Mouse (Mus musculus): Measurements from ENCODE around the gene Catsperz.
A peak's percentile ranks its signal among the peaks of the same experiment; 100 is the strongest.

The Catsperz gene

GRCm38 (mm10) chr19:6943709-6944108, 18.5 kb upstream of the Catsperz start:
- DNase-seq (ENCODE audit: low spot score) = no peak

GRCm38 (mm10) chr19:6942764-6943163, 17.6 kb upstream of the Catsperz start:
- DNase-seq (ENCODE audit: low spot score) = no peak

- DNase-seq (ENCODE audit: low spot score) = peak; percentile 75
Measured at GRCm38 (mm10) chr19:6942249-6942691, 17.1 kb upstream of the Catsperz start, which contains the start of gene Gpr137. Gene Gpr137 (minus strand): TSS chr19:6942480.

GRCm38 (mm10) chr19:6941372-6942248, 16.4 kb upstream of the Catsperz start, which contains the start of gene Bad:
Gene Bad (plus strand): TSS chr19:6941861.
- peak; percentile 79 for DNase-seq (ENCODE audit: low spot score)

GRCm38 (mm10) chr19:6940396-6941351, 15.5 kb upstream of the Catsperz start:
- DNase-seq (ENCODE audit: low spot score) = no peak

- DNase-seq (ENCODE audit: low spot score) = no peak
Measured at GRCm38 (mm10) chr19:6939106-6940002, 14.2 kb upstream of the Catsperz start.

GRCm38 (mm10) chr19:6937541-6938465, 12.6 kb upstream of the Catsperz start:
- no peak for DNase-seq (ENCODE audit: low spot score)

GRCm38 (mm10) chr19:6936299-6936698, 11.1 kb upstream of the Catsperz start:
- DNase-seq (ENCODE audit: low spot score) = no peak

- no peak for DNase-seq (ENCODE audit: low spot score)
Measured at GRCm38 (mm10) chr19:6934195-6934977, 9.2 kb upstream of the Catsperz start, which contains the start of gene Kcnk4. Gene Kcnk4 (minus strand): TSS chr19:6934515.

GRCm38 (mm10) chr19:6933436-6934194, 8.4 kb upstream of the Catsperz start:
- no peak for DNase-seq (ENCODE audit: low spot score)

- DNase-seq (ENCODE audit: low spot score) = no peak
Measured at GRCm38 (mm10) chr19:6933102-6933435, 7.9 kb upstream of the Catsperz start.

- no peak for DNase-seq (ENCODE audit: low spot score)
Measured at GRCm38 (mm10) chr19:6932018-6932417, 6.8 kb upstream of the Catsperz start.

GRCm38 (mm10) chr19:6931002-6931401, 5.8 kb upstream of the Catsperz start:
- no peak for DNase-seq (ENCODE audit: low spot score)

GRCm38 (mm10) chr19:6928080-6928479, 2.9 kb upstream of the Catsperz start:
- DNase-seq (ENCODE audit: low spot score) = no peak

- DNase-seq (ENCODE audit: low spot score) = no peak
Measured at GRCm38 (mm10) chr19:6926559-6927255, 1.5 kb upstream of the Catsperz start.

GRCm38 (mm10) chr19:6925611-6926329, 590 bp upstream of the Catsperz start:
- DNase-seq (ENCODE audit: low spot score) = no peak

All from urinary bladder, postnatal 10 days (tissue).